Mouse (Mus musculus): ENCODE results near the gene Scarb1.

Gene Scarb1

GRCm38 (mm10) chr5:125363894-125364293 is 23.0 kb upstream of the Scarb1 start:
- DNase-seq (ENCODE audit: low spot score), result no peak

- DNase-seq (ENCODE audit: low spot score), result no peak
These were observed 20.2 kb upstream of the Scarb1 start for GRCm38 (mm10) chr5:125360981-125361510.

- no peak for DNase-seq (ENCODE audit: low spot score)
These were observed 19.7 kb upstream of the Scarb1 start for GRCm38 (mm10) chr5:125360566-125360965.

- DNase-seq (ENCODE audit: low spot score), result no peak
These were observed 17.3 kb upstream of the Scarb1 start for GRCm38 (mm10) chr5:125358270-125358608.

- DNase-seq (ENCODE audit: low spot score), result no peak
These were observed 16.8 kb upstream of the Scarb1 start for GRCm38 (mm10) chr5:125357543-125358269.

- no peak for DNase-seq (ENCODE audit: low spot score)
These were observed 14.8 kb upstream of the Scarb1 start for GRCm38 (mm10) chr5:125355650-125356049.

GRCm38 (mm10) chr5:125354885-125355492 is 14.1 kb upstream of the Scarb1 start:
- DNase-seq (ENCODE audit: low spot score), result no peak

GRCm38 (mm10) chr5:125352781-125353294 is 11.9 kb upstream of the Scarb1 start:
- no peak for DNase-seq (ENCODE audit: low spot score)

GRCm38 (mm10) chr5:125351939-125352338 is 11.0 kb upstream of the Scarb1 start:
- DNase-seq (ENCODE audit: low spot score), result no peak

GRCm38 (mm10) chr5:125351057-125351456 is 10.2 kb upstream of the Scarb1 start:
- no peak for DNase-seq (ENCODE audit: low spot score)

GRCm38 (mm10) chr5:125349391-125349790 is 8.5 kb upstream of the Scarb1 start:
- no peak for DNase-seq (ENCODE audit: low spot score)

- no peak for DNase-seq (ENCODE audit: low spot score)
These were observed 7.6 kb upstream of the Scarb1 start for GRCm38 (mm10) chr5:125348487-125348886.

- no peak for DNase-seq (ENCODE audit: low spot score)
These were observed 7.2 kb upstream of the Scarb1 start for GRCm38 (mm10) chr5:125348067-125348466.

- DNase-seq (ENCODE audit: low spot score), result no peak
These were observed 3.4 kb upstream of the Scarb1 start for GRCm38 (mm10) chr5:125344296-125344695.

- DNase-seq (ENCODE audit: low spot score), result no peak
These were observed 681 bp upstream of the Scarb1 start for GRCm38 (mm10) chr5:125341459-125342090.

GRCm38 (mm10) chr5:125339851-125340531 is 903 bp downstream of the Scarb1 start:
- DNase-seq (ENCODE audit: low spot score), result no peak

- DNase-seq (ENCODE audit: low spot score), result no peak
These were observed 1.7 kb downstream of the Scarb1 start for GRCm38 (mm10) chr5:125339108-125339751.

GRCm38 (mm10) chr5:125337526-125337925 is 3.4 kb downstream of the Scarb1 start:
- DNase-seq (ENCODE audit: low spot score), result no peak

GRCm38 (mm10) chr5:125337012-125337411 is 3.9 kb downstream of the Scarb1 start:
- DNase-seq (ENCODE audit: low spot score), result no peak

- DNase-seq (ENCODE audit: low spot score), result no peak
These were observed 7.9 kb downstream of the Scarb1 start for GRCm38 (mm10) chr5:125333009-125333408.

- DNase-seq (ENCODE audit: low spot score), result no peak
These were observed 8.6 kb downstream of the Scarb1 start for GRCm38 (mm10) chr5:125332333-125332732.

GRCm38 (mm10) chr5:125331811-125332210 is 9.1 kb downstream of the Scarb1 start:
- DNase-seq (ENCODE audit: low spot score), result no peak

Measured in ovary, postnatal 10 days (tissue).